Mouse (Mus musculus) mature B cell (primary cell): Measurements from ENCODE around the gene Cep78.
"Not testable (repeated sequence)": the region's sequence is repeated elsewhere in the genome, so short reads cannot be mapped to it uniquely, and the experiment has no call there.

Experiments used
- in situ Hi-C: fragments of 300-500 bp; cut with MboI; formaldehyde crosslinking; loops from 2 replicates; pipeline ENCODE4 v1.14.3; 2019

Gene Cep78

GRCm38 (mm10) chr19:15984449-15985171, at the start of gene Cep78:
Gene Cep78 (minus strand): TSS chr19:15984989.
- in situ Hi-C loops = no loop called here

- in situ Hi-C loops = no loop called here
Measured at GRCm38 (mm10) chr19:16031276-16031675, 46.5 kb upstream of the Cep78 start.

DNA sequence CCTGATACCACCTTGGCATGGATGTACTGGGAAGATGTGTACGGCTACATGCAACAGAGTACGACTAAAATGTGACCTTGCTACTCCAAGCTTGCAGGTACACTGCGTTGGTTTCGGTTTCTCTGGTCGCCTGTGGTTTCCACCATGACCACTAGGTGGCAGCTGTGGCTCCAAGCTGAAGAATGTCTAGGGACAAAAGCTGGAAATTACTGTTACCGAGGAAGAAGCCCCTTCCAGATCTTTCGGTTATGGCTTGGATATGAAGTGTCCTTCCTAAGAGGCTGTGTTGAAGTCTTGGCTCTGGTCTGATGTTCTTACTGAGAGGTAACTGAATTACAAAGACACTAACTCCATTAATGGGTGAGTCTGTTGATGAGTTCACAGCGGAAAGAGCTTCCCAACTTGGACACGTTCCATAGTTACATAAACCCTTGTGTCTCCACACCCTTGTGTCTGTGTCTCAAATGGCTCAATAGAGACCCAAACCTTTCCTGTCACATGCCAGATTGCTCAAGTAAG, 44.5 kb upstream of the Cep78 start:
- in situ Hi-C loops = not testable (repeated sequence)

DNA sequence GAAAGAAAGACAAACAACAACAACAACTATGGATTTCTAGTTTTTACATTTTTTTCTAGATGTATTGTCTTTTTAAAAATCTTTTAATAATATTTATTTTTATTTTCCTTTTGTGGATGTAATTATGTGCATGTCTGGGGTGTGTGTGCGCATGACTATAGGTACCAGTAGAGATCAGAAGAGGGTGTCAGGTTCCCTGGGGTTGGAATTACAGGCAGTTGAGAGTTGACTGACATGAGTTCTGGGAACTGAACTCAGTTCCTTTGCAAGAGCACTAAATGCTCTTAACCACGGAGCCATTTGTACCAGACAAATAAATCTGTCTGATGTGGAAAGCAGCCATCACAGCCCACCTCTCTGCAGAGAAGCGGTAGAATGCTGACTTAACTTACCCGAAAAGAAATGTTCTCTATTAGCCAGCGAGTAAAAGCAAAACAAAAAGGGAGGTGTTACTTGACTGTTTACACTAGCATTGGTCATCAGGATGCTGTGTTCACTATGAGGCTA, 44.0 kb upstream of the Cep78 start:
- in situ Hi-C loops = no loop called here

- in situ Hi-C loops = no loop called here
Measured at GRCm38 (mm10) chr19:16027876-16028670, 43.3 kb upstream of the Cep78 start.

DNA sequence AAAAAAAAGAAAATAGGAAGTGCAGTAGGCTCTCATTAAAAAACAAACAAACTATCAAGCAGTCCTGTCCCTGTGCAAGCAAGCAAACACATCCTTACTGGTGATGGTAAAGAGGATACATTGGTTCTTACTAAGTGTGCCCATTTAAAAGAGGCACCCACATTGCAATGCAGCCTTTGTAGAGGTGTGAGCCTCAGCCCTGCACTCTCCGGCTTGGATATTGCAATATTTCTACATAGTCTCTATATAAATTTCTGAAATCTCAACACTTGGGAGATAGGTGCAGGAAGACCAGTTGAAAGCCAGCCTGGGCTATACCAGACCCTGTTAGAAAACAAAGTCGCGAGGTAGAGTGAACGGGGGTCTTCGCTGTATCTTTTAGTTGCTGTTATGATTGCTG, 41.5 kb upstream of the Cep78 start:
- in situ Hi-C loops = no loop called here

- in situ Hi-C loops = no loop called here
Measured at GRCm38 (mm10) chr19:16022178-16022577, 37.4 kb upstream of the Cep78 start.

DNA sequence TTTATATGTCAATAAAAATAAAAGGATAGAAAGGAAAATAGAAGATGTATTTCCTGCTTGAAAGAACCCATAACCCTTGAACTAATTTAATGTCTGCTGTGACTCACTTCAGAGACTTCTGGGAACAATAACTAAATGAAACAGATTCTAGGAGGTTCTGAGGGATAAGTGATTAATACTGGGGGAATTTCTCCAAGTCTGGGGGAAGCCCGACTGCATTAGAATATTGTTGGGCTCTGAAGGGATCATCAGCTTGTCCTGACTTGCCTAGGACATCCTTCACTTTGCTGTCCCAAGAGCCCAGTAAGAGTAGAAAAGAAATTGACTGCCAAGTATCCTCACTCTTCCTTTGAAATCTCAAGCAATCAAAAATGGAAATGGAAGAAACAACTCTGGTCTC, 31.4 kb upstream of the Cep78 start:
- in situ Hi-C loops = no loop called here

- in situ Hi-C loops = no loop called here
Measured at GRCm38 (mm10) chr19:16015191-16015968, 30.6 kb upstream of the Cep78 start.

DNA sequence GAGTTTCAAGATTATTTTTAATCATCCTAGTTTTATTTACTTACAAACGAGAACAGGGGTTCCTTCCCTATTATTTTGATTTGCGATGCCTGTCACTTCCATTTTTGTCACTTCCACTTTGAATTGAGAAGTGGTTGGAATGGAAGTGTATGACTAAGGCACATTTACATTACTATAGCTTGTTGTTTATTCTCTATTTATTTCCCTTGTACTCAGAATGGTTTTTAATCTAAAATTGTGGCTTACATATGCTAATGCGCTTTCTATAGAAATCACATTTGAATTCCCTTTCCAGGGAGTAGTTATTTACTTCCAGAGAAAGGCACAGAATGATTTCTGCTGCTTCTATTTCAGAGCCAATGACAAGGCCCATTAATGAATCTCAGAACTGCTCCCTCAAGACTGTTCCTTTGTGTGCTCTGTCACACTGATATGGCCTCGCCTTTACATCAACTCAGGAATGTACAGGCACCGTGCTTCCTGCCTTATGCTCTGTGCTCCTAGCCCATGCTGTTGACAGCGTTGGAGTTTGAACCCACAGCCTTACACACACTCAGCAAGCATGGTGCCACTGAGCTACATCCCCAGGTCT, 25.1 kb upstream of the Cep78 start:
- in situ Hi-C loops = no loop called here

DNA sequence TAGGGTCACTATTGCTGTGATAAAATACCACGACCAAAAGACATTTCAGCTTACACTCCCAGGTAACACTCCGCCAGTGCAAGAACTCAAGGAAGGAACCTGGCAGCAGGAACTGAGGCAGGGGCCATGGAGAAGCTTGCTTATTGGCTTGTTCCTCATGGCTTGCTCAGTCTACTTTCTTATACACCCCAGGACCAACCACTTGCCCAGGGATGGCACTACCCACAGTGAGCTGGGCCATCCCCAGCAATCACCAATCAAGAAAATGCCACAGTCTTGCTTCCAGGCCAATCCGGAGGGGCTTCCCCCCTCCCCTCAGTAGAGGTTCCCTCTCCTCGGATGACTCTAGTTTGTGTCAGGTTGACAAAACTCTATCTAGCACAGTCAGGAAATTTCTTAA, 24.3 kb upstream of the Cep78 start:
- in situ Hi-C loops = no loop called here

- in situ Hi-C loops = no loop called here
Measured at GRCm38 (mm10) chr19:16007131-16007530, 22.3 kb upstream of the Cep78 start.

DNA sequence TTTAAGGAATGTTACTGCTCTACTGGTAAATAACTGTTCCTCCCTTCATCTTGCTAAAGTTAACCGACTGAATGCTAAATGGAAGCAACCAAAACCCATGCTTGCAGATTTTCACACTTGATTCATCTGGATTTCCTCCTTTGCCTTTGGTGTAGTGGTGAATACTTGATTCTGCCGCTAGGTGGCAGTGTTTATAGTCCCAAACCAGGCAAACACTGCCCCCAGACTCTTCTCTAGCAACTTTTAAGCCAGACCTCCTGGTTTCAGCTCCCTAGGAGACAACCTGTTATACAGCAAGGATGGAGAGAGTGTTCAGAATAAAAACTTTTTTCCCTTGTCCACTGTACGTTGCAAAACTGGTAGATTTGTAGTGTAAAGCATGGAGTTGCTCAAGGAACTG, 13.4 kb upstream of the Cep78 start:
- in situ Hi-C loops = no loop called here

- in situ Hi-C loops = no loop called here
Measured at GRCm38 (mm10) chr19:15996901-15997564, 12.2 kb upstream of the Cep78 start.

DNA sequence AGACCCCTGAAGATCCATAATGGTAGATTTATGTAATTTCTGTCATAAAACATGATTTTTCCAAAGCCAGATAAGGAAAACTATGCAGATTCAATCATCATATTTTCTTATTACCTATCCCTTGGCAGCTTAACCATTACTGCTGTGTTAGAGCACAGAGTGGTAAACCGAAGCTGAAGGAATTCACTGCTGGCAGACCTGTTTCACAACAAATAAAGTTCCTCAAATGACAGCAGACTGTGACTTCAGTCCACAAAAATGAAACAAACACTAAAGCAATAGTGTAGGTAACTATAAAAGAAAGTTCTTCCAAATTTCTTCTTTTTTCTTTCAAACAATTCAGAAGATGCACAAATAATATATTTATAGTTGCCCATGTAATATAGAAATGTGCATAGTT, 5.3 kb upstream of the Cep78 start:
- in situ Hi-C loops = no loop called here

- in situ Hi-C loops = no loop called here
Measured at GRCm38 (mm10) chr19:15985172-15985713, 454 bp upstream of the Cep78 start.

GRCm38 (mm10) chr19:15983739-15984344, 947 bp downstream of the Cep78 start:
- in situ Hi-C loops = no loop called here

DNA sequence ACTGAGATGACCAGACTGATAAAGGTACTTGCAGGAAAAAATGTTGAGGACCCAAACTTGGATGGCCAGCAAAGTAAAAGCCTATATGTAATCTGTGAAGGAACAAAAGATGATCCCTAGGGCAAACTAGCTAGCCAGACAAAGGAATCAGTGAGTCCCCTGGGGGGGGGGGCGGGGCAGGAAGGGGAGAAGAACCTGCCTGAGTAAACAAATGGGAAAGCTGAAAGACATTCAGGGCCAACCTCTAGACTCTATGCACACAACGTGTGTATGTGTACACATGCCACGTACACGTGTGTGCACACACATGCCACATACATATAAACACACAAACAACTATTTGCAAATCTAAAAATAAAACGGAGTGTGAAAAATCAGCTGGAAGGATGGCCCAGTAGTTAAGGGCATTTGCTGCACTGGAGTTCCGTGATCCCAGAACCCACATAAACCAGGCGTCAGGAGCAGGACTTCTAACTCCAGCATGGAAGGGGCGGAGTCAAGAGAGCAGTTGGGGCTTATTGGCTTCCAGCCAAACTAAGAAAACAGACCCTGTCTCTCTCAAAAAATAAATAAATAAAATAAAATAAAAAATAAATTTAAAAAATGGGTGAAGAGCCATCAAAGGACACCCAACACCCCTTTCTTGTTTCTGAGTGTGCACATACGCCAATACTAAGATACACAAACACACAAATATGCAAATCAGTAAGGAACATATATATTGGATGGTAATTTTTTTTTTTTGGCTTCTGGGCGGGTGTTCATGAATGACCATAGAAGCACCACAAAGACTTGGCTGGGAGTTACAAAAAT, 1.7 kb downstream of the Cep78 start:
- in situ Hi-C loops = no loop called here

DNA sequence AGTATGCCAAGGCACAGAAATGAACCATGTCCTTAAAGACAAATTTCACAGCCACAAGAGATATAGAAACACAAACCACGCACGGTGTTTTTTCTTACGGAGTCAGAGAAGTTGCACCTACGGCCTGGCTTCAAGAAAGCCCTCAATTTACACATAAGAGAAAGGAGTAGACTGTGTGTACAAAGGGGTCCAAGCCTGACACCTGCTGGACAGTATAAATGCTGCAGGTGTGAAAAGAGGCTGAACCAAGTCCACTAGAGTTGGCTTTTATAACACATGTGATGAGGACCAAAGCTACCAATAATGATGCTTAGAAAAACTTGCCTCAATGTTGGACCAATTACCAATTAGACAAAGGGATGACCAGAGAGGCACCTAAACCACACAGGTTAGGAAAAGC, 2.9 kb downstream of the Cep78 start:
- in situ Hi-C loops = no loop called here

DNA sequence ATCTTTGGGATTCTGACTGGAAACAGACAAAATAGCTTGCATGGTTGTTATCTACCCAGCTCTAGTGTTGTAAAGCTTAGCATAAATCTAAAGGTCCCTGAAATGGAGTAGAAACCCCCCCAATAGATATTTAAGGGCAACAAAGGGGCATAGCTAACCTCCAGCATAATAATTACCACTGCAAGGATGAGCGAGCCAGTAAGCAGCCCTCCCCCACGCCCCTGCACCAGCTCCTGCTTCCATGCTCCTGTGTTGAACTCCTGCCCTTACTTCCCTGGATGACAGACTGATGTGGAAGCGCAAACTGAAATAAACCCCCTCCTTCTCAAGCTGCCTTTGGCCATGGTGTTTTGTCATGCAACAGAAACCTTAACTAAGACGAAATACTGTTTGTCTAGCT, 11.4 kb downstream of the Cep78 start:
- in situ Hi-C loops = loop anchor here (25.0 kb wide), 1 partner anchor 1986 kb away; no protein-coding TSS in a partner anchor
